Mouse (Mus musculus): ENCODE data around the gene Sap30bp. TPM values are rescaled to one million over a fixed set of nuclear protein-coding genes. Genes with fewer than 3 reads are reported as not detected.

The Sap30bp gene
- polyA plus RNA-seq, 1 experiment: 33.7 TPM

DNA sequence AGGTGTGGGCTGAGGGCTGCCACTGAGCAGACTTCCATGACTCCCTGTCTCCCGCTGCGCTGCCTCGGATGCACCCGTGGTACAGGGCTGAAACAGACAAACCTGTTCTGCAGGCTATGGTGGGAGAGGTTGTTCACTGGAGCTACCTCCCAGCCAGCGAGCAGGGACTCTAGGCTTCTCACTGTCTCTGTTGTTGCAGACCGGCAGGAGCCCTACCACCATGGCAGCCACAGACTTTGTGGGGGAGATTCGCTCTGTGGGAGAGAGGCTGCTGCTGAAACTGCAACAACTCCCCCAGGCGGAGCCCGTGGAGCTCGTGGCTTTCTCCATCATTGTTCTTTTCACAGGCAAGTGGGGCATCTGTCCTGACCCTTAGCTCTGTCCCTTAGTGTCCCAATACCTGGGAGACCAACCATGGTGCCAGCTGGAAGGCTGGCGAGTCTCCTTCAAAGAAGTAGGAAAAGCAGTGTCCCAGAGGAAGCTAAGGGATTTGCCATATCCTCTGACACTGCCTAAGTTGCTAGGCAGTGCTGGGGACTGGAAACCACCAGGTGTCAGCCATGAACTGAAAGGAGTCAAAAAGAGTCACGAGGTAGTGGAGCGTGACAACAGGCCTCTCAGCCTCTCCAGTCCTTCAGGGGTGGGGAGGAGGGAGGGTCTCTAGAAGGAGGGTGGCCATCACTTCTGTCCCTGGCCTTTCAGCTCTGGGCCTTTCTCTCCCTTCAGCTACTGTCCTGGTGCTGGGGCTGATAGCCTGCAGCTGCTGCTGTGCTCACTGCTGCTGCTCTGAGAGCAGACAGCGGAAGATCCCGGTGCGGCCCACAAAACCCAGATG is 27.9 kb upstream of the Sap30bp start:
- DNase-seq (ENCODE audit: low spot score): peak; percentile 50

- DNase-seq (ENCODE audit: low spot score): no peak
Measured at GRCm38 (mm10) chr11:115906116-115906515, 27.0 kb upstream of the Sap30bp start.

- DNase-seq (ENCODE audit: low spot score): no peak
Measured at GRCm38 (mm10) chr11:115906521-115906920, 26.6 kb upstream of the Sap30bp start.

DNA sequence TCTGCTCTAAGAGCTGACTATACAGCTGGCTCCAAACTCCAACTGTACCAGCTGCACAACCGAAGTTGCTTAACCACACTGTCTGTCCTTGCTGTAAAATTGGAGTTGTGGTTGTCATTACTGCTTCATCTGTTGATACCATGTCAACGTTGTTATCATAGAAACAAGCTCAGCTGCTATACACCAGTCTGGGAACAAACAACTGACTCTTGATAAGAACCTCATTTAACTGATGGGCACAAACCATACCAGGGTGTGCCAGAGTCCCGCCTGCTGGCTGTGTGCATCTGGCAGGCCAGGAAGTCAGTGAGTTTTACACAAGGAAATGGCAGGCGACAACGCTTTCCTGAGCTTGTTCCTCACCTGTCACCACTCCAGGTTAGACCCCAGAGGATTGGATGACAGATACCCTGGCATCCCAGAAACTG is 21.9 kb upstream of the Sap30bp start:
- no peak for DNase-seq (ENCODE audit: low spot score)

- peak; percentile 30 for DNase-seq (ENCODE audit: low spot score)
Measured at GRCm38 (mm10) chr11:115911632-115912376, 21.3 kb upstream of the Sap30bp start, which contains the start of gene Smim6. Smim6 (plus strand) TSS chr11:115912017.

DNA sequence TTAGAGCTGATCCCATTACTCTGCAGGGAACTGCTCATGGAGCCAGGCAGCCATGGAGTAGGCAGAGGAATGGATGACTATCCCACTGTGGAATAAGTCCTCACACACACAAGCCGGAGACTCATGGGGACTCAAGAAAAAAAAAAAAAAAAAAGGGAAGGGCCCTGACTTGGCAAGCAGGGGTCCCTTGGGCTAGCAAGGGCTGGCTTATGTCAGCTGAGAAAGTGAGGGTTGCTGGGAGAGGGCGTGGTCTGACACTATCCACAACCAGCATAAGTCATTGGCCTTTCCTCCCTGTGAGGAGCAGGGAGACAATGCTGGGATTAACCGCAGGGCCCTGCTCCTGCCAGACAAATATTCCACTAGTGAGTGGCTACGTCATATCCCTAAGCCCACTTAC is 16.5 kb upstream of the Sap30bp start:
- no peak for DNase-seq (ENCODE audit: low spot score)

- DNase-seq (ENCODE audit: low spot score): no peak
Measured at GRCm38 (mm10) chr11:115918637-115919036, 14.4 kb upstream of the Sap30bp start.

- DNase-seq (ENCODE audit: low spot score): no peak
Measured at GRCm38 (mm10) chr11:115919073-115919472, 14.0 kb upstream of the Sap30bp start.

GRCm38 (mm10) chr11:115920110-115920818 is 12.8 kb upstream of the Sap30bp start:
- DNase-seq (ENCODE audit: low spot score): no peak

DNA sequence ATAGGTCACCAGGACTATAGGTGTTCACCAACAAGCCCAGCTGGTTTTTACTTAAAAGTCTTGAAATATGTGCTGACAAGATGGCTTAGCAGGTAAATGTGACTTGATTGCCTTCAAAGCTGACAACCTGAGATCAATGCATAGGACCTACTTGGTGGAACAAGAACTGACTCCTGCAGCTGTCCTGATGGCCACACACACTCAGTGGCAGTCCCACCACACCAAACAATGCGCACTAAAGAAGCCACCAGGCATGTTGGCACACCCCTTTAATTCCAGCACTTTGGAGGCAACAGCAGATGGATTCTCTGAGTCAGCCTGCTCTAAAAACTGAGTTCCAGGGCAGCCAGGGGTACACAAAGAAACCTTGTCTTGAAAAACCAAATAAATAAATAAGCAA is 11.1 kb upstream of the Sap30bp start:
- DNase-seq (ENCODE audit: low spot score): no peak

GRCm38 (mm10) chr11:115929031-115929430 is 4.1 kb upstream of the Sap30bp start:
- no peak for DNase-seq (ENCODE audit: low spot score)

GRCm38 (mm10) chr11:115929818-115930217 is 3.3 kb upstream of the Sap30bp start:
- DNase-seq (ENCODE audit: low spot score): no peak

DNA sequence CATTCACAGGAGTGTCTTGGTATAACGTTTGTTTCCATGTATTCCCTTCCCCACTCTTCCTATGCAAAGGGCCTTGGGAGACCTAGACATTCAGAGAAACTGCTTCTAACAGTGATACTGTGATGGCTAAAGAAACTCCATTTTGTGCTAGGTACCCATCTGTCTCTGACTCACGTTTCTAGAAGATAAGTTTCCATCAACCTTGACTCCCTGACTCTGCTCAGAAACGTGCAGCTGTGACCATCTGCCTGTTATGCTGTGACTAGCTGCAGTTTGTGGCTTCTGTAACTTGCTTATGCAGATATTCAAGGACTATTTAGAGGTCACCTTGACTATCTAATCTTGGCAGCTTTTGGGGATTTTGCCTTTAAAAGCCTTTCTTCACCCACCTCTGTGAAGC is 1.8 kb upstream of the Sap30bp start:
- no peak for DNase-seq (ENCODE audit: low spot score)

DNA sequence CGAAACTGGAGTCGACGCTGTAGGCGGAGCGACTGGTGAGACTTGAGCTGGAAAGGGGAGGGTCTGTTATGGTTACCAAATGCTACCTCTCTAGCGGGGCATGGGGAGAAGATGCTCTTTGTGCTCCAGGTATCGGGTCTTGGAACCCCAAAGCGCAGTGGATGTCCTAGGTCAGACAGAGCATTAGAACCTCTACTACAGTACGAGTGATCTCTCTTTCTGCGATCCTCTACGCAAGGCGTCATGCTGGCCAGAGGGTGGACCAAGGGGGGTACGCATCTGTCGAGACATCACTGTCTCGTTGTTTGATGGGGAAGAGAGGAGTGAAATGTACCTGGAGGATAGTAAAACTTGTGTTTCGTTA is 647 bp downstream of the Sap30bp start:
- no peak for DNase-seq (ENCODE audit: low spot score)

- DNase-seq (ENCODE audit: low spot score): no peak
Measured at GRCm38 (mm10) chr11:115939690-115940329, 6.7 kb downstream of the Sap30bp start.

DNA sequence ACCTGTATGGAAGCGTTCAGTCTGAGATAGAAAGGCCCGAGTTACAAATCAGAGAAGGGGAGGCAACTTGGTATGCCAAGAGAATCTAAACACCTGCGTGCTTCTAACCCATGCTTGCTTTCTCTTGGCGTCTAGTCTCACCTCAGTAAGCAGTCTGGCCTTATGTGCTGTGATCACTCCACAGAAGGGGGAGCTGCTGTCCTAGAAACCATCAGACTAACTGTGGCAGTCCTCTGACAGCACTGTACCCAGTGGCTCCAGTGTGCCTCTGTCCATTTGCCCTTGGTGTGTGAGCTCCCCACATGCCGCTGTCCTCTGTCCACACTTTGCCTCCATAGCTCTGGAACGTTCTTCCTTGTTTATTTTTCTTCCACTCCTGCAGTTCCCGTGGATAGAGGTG is 8.9 kb downstream of the Sap30bp start:
- no peak for DNase-seq (ENCODE audit: low spot score)

GRCm38 (mm10) chr11:115945247-115945646 is 12.2 kb downstream of the Sap30bp start:
- no peak for DNase-seq (ENCODE audit: low spot score)

DNA sequence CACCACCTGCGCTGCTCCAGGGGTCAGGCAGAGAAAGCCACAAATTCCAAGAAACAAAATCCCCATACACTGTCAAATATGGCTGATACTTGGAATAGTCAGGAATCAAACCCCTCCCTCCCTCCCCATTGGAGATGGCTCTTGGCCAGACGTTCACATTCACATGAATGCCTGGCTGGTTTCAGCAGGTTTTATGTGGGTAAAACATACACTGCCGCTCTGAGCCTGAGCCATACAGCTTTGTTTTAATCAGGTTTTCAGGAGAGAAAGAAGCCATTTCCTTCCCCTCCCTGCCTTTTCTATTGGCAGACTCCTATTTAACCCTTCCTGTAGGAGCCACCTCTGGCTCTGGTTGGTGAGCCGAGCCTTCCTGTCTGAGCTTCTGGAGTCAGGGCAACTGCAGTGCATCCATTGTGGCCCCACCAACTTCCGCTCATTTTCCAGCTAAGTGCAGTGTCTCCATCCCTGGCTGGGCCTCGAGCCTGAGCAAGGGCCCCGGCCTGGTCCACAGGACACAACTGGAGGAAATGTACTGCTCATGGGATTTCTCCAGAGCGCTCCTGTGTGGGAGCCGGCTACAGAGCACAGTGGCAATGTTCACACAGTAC is 13.2 kb downstream of the Sap30bp start:
- DNase-seq (ENCODE audit: low spot score): no peak

DNA sequence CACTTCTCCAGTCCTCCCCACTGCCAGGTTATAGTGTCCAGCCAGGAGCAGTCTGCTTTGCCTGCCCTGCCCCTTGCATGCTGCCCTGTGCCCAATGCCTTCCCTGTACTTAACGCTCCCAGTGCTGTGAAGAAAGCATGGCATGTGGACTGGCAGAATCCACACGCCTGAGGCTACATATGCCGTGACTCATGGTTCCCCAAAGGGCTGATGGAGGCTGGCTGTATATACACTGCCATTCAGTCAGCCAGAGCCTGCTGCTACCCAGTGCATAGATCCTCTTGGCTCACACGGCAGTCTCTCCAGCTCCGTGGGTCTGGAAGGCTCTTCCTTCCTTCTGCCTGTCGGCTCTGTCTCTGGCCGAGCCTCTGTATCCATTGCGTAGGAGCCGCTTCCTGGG is 15.2 kb downstream of the Sap30bp start:
- no peak for DNase-seq (ENCODE audit: low spot score)

GRCm38 (mm10) chr11:115950719-115951118 is 17.6 kb downstream of the Sap30bp start:
- no peak for DNase-seq (ENCODE audit: low spot score)

DNA sequence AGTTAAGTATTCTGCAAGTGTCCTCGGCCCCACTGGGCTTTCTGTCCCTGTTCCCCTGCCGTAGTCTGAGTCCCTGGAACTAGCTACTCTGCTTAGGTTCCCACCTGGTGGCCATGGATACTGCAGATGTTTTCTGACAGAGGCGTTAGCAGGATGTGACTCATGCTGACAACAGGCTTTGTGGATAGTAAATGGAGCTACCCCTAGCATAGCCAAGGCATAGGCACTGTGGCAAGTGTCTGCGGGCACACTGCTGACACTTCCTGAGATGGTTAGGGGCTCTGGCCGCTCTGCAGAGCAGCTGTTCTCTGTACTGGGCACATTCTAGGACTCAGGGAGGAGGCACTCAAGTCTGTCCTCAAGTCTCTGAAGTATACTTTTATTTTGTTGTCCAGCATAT is 21.6 kb downstream of the Sap30bp start:
- DNase-seq (ENCODE audit: low spot score): no peak

All from urinary bladder, adult 2 months (tissue).